Mouse (Mus musculus) lung, postnatal 4 days (tissue): Measurements from ENCODE around the gene Ecm1.

Experiments
- DNase-seq, 2 experiments: peaks; one replicate each; pipeline ENCODE4 v3.0.0; 2021

The Ecm1 gene

GRCm38 (mm10) chr3:95739353-95740104, at the start of gene Ecm1:
Gene Ecm1, minus strand, starts transcription at chr3:95739569.
- peak; percentile 66 to 68 for DNase-seq

- DNase-seq, result no peak
Measured at GRCm38 (mm10) chr3:95785501-95785900, 46.1 kb upstream of the Ecm1 start.

- DNase-seq, result peak in 1 of 2 experiments; percentile 46
Measured at GRCm38 (mm10) chr3:95771985-95772384, 32.6 kb upstream of the Ecm1 start.

GRCm38 (mm10) chr3:95765534-95765933, 26.2 kb upstream of the Ecm1 start:
- DNase-seq, result no peak

- no peak for DNase-seq
Measured at GRCm38 (mm10) chr3:95763811-95764210, 24.4 kb upstream of the Ecm1 start.

- DNase-seq, result peak; percentile 27 to 29
Measured at GRCm38 (mm10) chr3:95762961-95763360, 23.6 kb upstream of the Ecm1 start.

- no peak for DNase-seq
Measured at GRCm38 (mm10) chr3:95761771-95762170, 22.4 kb upstream of the Ecm1 start.

- DNase-seq, result no peak
Measured at GRCm38 (mm10) chr3:95760656-95761055, 21.3 kb upstream of the Ecm1 start.

GRCm38 (mm10) chr3:95760106-95760505, 20.7 kb upstream of the Ecm1 start, which contains the start of gene Tars2:
Gene Tars2, minus strand, starts transcription at chr3:95760206.
- no peak for DNase-seq

- DNase-seq, result no peak
Measured at GRCm38 (mm10) chr3:95758467-95759218, 19.3 kb upstream of the Ecm1 start.

GRCm38 (mm10) chr3:95756808-95757207, 17.4 kb upstream of the Ecm1 start:
- no peak for DNase-seq

- peak; percentile 94 for DNase-seq
Measured at GRCm38 (mm10) chr3:95754345-95755206, 15.2 kb upstream of the Ecm1 start.

- DNase-seq, result no peak
Measured at GRCm38 (mm10) chr3:95752935-95753334, 13.6 kb upstream of the Ecm1 start.

- DNase-seq, result peak; percentile 75 to 81
Measured at GRCm38 (mm10) chr3:95740406-95740805, 1.0 kb upstream of the Ecm1 start.

- DNase-seq, result no peak
Measured at GRCm38 (mm10) chr3:95735071-95735670, 4.2 kb downstream of the Ecm1 start.

GRCm38 (mm10) chr3:95734092-95734702, 5.2 kb downstream of the Ecm1 start:
- peak in 1 of 2 experiments; percentile 30 for DNase-seq

GRCm38 (mm10) chr3:95732744-95733521, 6.4 kb downstream of the Ecm1 start:
- DNase-seq, result peak; percentile 72 to 88

GRCm38 (mm10) chr3:95732297-95732696, 7.1 kb downstream of the Ecm1 start:
- no peak for DNase-seq

- DNase-seq, result no peak
Measured at GRCm38 (mm10) chr3:95731802-95732201, 7.6 kb downstream of the Ecm1 start.

- DNase-seq, result no peak
Measured at GRCm38 (mm10) chr3:95730431-95730830, 8.9 kb downstream of the Ecm1 start.

- DNase-seq, result peak in 1 of 2 experiments; percentile 39
Measured at GRCm38 (mm10) chr3:95728906-95729305, 10.5 kb downstream of the Ecm1 start.
